Mouse (Mus musculus): Measurements from ENCODE around the gene Phtf2.

Gene Phtf2

DNA sequence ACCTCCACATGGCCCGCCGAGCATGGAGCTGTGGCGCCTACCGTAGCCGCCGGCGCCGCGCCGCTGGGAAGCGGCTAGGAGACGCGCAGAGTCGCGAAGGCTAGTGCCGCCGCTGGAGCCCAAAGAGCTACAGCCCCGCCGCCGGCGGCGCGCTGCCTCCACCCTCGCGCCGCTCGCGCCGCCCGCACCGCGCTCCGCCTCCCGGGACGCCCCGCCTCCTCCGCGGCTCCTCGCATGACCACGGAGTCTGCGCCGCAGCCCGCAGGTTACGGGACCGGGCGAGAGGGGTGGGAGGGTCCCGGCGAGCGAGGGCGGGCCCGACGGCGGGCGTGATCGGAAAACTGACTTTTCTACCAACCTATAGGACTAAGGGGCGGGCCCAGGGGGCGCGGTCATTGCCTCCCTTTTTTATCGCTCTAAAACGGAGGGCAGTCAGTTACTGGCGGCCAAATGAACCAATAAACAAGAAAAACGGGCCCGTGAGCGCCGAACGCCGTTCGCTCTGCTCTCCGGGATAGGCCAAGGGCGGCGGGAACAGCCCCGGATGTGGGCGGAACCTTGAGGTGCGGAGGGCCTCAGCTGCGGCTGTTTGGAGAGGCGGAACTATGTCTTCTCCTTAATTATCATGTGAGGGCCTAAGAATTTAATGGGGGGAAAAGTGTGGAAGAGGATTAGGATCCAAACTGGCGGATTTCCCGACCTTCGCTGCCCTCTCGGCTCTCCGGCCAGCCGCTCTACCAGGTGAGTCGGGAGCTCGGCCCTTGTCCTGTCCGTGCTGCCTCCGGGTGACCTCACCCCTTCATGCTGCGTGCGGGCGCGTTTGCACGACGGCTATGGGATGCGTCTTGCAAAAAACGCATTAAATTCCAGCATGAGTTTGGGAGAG, at the start of gene Phtf2, which contains the start of gene Tmem60:
Phtf2 (minus strand) TSS at position 210 of the 886 bp plus-strand sequence.
Tmem60 (plus strand) TSS at position 277 of the 886 bp plus-strand sequence.
- peak; percentile 98 to 99 for DNase-seq (ENCODE audit: low spot score in 2 of 2)

DNA sequence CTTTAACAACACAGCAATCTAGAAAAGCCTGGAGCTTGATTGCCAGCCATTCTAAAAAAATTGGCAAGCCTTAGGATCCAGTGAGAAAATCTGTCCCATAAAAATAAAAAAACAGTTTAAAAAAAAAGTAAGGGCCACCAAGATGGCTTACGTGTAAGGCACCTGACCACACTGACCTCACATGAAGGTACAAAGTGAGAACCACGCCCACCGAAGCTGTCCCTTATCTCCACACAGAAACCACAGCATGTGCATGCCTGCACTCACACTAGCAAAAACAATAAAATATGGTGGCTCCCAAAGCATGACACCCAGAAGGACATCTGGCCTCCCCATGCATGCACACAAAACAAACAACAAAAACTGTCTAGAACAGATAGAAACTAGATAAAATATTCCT, 49.4 kb upstream of the Phtf2 start:
- DNase-seq (ENCODE audit: low spot score in 2 of 2) = no peak

DNA sequence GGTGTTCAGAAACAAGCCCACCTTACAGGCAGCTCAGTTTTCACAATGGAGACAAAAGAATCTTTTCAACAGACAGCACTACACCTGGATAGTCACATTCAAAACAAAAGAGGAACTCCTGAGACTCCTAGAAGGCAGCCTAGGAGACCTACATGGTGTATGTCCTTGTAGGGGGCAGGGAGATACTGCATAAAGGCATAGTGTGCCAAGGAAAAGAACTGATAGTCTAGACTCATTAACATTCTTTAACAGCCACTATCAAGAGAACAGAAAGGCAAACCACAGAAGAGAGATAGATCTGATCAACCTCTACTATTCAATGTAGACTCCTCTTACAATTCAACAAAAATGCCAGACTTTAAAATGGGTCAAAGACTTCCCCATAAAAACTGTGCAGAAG, 48.5 kb upstream of the Phtf2 start:
- no peak for DNase-seq (ENCODE audit: low spot score in 2 of 2)

DNA sequence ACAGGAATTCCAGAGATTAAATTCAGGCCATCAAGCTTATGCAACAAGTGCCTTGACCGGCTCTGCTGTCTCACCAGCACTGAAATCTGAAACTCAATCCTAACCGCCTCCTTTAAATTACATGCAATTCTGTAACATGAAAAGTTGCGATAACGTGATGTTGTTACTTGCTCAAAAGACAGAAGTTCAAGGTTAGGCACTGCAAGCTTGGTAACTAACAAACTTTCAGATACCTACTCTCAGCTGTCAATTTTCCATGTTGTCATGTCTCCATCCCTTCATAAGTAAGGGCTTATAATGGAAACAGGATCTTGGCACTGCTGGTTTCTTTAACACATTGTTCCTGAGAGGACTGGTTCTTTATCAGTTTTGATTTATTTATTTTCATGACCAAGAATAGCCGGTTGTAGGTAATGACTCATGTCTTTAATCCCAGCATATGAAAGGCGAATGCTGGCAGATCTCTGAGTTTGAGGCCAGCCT, 47.8 kb upstream of the Phtf2 start:
- DNase-seq (ENCODE audit: low spot score in 2 of 2) = no peak

DNA sequence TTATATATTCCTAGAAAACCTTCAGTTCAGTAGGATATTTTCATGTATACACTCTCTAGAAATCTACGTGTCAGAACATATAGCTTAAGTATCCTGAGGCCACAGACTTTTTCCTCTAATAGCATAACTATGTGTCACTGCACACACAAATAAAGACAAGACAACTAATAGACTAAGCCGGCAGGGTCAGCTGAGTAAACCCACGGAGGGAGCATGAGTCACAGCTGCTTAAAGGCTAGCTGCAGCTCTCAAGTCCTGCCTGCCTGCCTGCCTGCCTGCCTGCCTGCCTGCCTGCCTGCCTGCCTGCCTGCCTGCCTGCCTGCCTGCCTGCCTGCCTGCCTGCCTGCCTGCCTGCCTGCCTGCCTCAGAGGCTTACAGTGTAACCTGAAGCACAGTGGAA, 43.5 kb upstream of the Phtf2 start:
- DNase-seq (ENCODE audit: low spot score in 2 of 2) = no peak

DNA sequence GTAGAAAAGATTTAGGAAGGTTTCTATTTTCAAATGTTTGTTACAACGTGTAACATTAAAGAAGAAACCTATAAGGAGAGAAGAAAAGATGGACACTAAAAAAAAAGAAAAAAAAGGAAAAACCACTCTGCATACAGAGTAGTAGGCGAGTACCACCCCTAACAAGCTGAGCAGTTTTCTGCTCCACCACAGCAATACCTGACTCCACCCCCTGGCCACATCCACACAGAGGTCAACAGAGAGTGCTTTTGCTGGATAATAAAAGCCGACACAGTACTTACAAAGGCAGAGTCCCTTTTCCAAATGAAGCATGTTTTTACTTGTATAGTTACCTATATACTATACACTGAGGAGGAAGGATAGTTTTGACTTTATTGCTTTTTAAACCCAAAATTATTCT, 42.7 kb upstream of the Phtf2 start:
- no peak for DNase-seq (ENCODE audit: low spot score in 2 of 2)

DNA sequence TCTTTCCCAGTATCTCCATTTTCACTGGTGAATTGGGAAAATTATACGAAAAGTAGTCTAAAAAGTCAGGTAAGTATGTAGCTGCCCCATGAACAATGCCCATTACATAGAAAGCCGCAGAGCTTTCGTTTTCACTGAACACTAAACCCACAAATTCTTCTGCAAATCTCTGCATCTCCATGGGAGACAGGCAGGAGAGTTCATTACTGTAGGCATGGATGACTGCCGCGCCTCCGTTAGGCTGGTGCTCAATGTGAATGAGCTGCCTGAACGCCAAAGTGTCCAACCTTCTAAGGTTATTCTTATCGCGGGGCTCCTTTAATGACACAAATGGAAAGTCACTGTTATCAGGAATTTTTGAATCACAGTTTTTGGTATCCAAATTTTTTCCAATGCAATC, 37.6 kb upstream of the Phtf2 start:
- DNase-seq (ENCODE audit: low spot score in 2 of 2) = no peak

DNA sequence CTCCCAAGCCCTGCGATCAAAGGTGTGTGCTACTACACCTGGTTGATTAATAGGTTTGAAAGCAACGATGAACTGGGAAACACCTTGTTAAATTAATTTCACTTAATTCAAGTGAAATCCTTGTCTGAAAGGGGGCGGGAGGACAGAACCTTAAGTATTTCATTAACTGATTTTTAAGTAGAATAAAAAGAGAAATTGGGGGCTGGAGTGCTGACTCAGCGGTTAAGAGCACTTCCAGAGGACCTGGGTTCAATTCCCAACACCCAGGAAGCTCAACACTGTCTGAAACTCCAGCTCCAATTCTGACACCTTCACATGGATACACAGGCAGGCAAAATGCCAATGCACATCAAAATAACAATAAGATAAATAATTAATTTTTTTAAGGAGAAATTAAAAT, 37.0 kb upstream of the Phtf2 start:
- DNase-seq (ENCODE audit: low spot score in 2 of 2) = no peak

DNA sequence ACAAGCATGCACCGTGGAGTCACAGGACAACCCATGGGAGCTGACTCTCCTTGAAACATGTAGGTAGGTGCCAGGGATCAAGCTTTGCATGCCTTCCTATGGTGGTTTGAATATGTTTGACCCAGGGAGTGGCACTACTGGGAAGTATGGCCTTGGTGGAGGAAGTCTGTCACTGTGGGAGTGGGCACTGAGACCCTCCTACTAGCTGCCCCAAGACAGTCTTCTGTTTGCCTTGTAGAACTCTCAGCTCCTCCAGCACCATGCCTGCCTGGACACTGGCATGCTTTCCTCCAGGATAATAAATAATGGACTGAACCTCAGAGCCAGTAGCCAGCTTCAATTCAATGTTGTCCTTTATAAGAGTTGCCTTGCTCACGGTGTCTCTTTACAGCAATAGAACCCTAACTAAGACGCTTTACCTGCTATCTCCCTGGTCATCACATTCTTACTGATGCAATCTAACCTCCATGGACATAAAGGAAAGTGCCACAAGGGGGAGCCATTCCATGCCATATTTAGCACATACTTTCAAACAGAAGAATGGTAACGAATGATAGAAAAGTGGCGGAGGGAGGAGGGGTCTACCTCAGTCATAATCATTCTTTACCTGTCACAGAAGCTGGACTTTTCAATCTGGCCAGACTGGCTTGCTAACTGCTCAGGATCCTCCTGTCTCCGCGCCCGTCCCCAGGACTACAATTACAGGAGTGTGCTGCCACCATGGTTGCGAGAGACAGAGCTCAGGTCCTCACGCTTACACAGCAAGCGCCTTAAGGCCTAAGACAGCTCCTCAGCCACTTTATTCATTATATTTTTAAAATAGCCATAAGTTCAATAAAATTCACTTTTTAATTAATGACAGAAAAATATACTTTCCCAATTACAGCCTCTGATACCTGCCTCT, 31.7 kb upstream of the Phtf2 start:
- peak; percentile 42 to 55 for DNase-seq (ENCODE audit: low spot score in 2 of 2)

DNA sequence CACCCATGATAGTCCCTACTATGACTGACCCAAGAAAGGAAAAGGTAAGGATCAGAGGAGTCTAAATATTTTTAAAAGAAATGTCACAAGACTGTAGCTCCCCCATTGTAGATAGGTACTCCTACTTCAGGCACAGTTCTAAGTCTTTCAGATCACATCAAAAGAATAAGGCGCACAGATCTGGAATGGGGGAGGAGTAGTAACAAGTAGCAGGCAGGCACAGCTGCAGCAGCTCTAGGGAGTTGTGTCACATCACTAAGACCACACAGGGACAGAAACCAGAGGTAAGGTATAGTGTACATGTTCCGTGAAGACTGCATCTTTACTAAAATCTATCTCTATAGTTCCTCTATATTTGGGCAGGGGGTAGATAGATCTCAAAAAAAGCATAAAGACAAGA, 29.8 kb upstream of the Phtf2 start:
- no peak for DNase-seq (ENCODE audit: low spot score in 2 of 2)

DNA sequence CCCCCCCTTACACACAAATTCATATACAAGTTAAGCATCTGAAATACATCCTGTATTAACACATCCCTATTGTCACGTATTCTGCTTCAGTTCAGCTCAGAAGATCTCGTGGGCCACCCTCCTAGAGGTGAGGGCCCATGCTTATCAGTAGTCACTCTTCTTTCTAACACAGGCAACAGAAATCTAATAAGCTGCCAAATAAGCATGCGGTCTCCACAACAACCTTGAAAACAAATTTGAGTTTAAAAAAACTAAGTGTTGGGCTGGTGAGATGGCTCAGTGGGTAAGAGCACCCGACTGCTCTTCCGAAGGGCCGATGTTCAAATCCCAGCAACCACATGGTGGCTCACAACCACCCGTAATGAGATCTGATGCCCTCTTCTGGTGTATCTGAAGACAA, 24.3 kb upstream of the Phtf2 start:
- DNase-seq (ENCODE audit: low spot score in 2 of 2) = no peak

DNA sequence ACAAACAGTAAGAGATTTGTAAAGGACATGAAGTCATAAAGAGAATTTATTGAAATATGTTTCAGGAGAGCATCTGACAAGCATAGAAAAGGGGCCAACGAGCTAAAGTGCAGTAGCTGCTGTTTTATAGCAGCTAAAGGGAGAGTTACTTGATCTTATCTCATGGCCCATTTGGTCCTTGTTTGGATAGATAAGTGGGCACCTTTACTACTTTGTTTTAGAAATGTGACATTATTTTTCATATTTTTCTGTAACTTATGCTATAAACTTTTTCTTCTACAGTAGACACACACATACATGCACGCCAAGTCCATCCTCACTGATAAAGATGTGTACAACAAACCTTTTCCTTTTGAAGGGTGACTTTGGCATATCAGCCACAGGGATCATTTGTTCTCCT, 23.5 kb upstream of the Phtf2 start:
- DNase-seq (ENCODE audit: low spot score in 2 of 2) = no peak

DNA sequence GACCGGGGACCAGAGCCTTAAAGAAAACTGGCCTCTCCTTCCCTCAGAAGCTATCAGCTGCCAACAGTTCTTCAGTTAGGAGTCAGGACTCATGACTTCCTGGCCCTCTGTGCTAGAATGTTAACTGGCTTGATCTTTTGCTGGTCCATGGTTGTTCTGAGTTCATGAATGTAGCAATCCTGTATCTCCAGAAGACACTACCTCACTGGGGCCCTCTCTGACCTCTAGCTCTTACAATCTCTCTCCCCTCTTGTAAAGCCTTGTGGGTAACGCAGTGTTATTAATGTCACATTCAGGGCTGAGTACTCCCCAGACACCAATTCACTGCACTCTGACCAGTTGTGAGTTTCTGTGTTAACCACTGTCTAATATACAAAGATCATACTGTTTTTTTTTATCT, 22.7 kb upstream of the Phtf2 start:
- no peak for DNase-seq (ENCODE audit: low spot score in 2 of 2)

DNA sequence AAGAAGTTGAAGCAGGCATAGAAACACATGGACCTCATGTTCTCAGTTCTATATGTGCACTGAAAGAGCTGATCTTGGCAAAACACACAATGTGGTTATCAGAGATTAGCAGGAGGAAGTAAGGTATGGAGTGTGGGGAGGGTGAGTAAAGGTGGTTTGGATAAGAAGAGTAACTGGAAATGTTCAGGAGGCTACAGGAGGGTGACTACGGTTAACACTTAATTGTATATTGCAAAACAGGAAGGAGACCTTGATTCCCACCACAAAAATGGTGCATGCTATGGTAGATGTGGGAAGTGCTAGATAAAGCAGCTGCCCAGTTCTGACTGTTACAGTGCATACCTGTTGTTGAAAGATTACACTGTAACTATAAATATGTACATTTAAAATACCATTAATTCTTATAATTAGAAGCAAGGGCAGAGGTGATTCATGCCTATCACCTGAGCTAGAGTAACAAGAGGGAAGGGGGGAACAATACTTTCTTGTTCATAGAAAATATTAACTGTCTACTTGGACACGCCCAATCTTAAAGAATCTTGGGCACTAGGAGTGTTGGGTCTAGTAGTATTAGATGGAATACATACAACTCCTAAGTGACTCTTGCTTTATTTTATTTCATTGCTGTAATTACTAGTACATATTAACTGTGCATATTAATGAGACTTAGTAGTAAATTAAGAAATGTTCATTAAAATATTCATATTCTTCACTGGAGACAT, 15.7 kb upstream of the Phtf2 start:
- DNase-seq (ENCODE audit: low spot score in 2 of 2) = no peak

DNA sequence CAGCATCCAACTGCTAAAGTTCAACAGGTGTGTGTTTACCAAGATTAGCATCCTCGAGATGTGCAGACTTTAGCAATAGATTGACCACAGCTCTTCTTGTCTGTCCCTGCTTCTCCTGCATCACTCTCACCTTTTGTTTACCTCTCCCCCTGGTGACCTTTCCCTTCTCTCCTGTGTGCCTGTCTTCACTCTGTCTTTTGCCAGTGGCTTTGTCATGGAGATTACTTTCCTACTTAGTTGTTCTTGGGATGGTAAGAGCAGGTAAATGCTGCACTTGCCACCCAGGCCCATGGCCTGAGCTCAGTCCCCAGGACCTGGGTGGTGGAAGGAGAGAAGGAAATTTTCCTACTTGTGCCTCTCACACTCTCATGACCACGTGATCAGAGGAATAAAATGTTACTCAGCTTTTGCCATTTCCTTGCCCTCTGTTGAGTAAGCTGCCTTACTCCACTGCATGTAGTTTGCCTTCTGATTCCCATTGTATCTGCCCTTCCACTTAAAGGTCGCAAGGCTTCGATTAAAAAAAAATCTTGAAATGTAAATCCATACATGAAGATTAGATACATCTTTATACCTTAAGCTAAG, 2.2 kb upstream of the Phtf2 start:
- no peak for DNase-seq (ENCODE audit: low spot score in 2 of 2)

DNA sequence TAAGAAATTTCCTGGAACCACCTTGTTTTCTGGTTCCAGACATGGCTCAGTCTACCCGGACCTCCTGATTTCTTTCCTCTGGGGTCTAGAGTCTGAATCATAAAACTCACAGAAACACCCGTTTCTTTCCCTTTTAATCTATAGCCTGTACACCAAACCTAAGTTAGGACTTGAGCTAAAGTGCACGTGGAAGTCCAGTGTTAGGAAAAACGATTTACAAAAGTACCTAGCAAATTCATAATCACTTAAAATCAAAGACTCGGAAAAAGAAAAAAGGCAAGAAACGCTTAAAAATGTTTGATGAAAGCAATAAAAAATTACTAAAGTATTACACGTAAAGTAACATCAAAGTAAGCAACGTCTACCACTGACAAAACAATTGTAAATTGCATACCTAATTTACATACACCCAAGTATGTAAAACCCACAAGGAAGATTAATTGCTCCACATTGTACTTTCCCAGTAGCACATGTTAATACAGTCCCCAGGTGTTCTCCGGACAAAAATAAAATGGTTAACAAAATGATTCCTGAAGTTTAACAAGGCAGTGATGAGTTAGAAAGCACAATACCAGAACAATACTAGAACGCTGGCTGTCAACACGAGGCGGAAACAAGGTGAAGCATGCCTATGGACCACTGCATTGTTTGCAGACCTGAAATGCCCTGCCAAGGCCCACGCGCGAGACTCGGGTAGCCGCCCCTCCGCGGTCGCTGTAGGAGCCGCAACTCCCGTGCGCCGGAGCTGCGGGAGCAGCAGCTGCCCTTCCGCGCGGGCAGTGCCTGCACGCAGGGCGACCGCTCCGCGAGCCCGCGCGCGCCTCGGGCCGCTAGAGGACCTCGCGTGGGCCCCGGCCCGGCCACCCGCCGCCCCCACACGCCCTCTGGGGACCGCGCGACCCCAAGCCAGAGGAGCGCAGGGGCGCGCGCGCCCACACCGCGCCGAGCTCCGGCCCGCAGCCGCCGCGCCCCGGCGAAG, 838 bp downstream of the Phtf2 start:
- DNase-seq (ENCODE audit: low spot score in 2 of 2) = peak; percentile 34 to 38

DNA sequence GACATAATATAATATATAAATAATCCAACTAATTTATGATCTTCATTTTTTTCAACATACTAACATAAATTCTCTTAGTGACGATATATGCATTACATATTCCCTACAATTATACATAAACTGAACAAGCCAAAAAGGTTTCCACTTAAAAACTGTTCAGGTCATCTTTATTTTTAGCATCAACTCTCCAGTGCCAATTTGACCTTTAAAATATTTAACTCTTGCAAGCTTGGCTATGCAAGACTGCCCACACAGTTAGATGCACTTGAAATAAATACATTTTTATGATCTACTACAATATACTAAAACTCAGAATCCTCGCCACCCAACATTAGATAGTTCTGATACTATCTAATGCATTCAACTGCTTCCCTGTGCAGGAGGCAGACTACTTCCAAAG, 1.5 kb downstream of the Phtf2 start:
- DNase-seq (ENCODE audit: low spot score in 2 of 2) = no peak

DNA sequence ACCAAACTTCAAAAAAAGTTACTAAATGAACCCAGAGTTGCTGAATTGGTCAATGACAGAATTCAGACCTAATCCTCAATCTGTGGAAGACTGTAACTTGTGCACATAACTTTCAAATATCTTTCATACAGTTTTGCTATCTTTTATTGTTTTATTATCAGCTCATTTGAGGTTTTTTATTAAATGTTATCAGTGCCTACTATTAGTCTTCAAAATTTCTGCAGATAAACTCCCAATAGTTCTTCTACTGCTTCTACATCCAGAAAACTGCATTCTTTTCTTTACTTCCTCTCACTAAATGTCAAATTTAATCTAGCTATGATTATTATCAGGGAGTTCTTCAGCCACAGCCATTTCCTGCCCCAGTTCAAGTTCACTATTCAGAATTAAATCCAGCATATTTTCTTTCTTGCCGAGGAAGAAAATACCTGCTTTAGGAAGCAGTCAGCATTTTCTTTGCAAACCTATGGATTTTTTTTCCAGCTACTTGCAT, 4.9 kb downstream of the Phtf2 start:
- no peak for DNase-seq (ENCODE audit: low spot score in 2 of 2)

DNA sequence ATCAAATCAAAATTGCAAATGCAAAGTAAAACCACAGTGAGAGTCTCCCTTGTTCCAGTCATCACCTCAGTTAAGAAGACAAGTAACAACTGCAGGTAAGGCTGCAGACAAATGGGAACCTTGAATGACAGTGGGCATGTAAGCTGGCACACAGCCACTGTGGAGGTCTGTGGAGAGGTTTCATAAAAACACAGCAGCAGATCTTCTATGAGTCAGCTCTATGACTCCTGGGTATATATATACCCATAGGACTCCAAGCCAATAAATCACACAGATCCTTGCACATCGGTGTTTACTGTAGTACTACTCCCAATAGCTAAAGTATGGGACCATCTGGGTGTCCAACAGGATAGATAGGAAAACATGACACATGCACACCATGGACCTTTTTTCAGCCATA, 8.8 kb downstream of the Phtf2 start:
- DNase-seq (ENCODE audit: low spot score in 2 of 2) = no peak

DNA sequence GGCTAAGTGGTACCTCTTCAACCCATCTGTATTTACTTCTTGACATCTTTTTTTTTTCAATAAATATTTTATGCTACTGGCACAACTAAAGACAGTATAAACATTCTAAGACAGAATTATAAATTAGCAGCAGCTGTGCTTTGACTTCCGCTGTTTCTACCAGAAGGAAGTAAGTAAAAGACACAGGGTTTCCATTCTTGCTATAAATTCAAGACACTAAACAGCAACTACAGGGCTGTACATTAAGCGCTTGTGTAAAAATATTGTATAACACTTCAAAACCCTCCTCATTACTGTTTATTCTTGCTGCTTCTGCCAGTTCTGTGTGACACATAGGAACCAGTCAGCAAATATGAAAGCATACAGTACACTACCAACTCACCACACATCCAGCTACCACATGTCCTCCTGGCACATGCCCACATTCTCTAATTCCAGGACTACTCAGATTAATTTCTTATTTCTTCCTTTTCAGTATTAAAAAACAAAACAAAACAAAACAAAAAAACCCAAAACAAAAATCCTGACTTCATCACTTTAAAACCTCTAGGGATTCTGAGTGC, 16.6 kb downstream of the Phtf2 start:
- no peak for DNase-seq (ENCODE audit: low spot score in 2 of 2)

Data from urinary bladder, postnatal 36 days (tissue).